Mouse (Mus musculus) E14TG2a.4 (cell line): ENCODE data around the gene Ccdc157.
"Not testable (repeated sequence)": the region's sequence is repeated elsewhere in the genome, so short reads cannot be mapped to it uniquely, and the experiment has no call there.

Experiments
- H3K27me3 ChIP-seq: 2 replicates; pipeline ENCODE4 v1.6.1; 2014; ENCODE audit warnings: low read length, control low read depth; ENCODE audit not compliant: insufficient read depth
- H3K36me3 ChIP-seq: 2 replicates; pipeline ENCODE4 v1.6.1; 2014; ENCODE audit warnings: low read length, control low read depth; ENCODE audit not compliant: insufficient read depth
- H3K4me1 ChIP-seq: replicated peaks from 2 replicates; pipeline ENCODE4 v1.6.1; 2014; ENCODE audit warnings: low read depth, low read length, control low read depth
- H3K4me3 ChIP-seq: replicated peaks from 2 replicates; pipeline ENCODE4 v1.5.1; 2014; ENCODE audit warnings: mild to moderate bottlenecking, low read length
- H3K9me3 ChIP-seq: 2 replicates; pipeline ENCODE4 v1.6.1; 2014; ENCODE audit warnings: low read length, control low read depth
- CTCF ChIP-seq: conservative IDR thresholded peaks from 2 replicates; pipeline ENCODE4 v1.5.1; 2014; ENCODE audit warnings: low read length
- NANOG ChIP-seq: IDR thresholded peaks from 2 replicates; pipeline ENCODE4 v1.6.1; 2014; ENCODE audit warnings: borderline replicate concordance, low read length, mixed read lengths
- POU5F1 ChIP-seq: IDR thresholded peaks from 2 replicates; pipeline ENCODE4 v1.6.1; 2014; ENCODE audit warnings: low read length, borderline replicate concordance

Ccdc157 gene

DNA sequence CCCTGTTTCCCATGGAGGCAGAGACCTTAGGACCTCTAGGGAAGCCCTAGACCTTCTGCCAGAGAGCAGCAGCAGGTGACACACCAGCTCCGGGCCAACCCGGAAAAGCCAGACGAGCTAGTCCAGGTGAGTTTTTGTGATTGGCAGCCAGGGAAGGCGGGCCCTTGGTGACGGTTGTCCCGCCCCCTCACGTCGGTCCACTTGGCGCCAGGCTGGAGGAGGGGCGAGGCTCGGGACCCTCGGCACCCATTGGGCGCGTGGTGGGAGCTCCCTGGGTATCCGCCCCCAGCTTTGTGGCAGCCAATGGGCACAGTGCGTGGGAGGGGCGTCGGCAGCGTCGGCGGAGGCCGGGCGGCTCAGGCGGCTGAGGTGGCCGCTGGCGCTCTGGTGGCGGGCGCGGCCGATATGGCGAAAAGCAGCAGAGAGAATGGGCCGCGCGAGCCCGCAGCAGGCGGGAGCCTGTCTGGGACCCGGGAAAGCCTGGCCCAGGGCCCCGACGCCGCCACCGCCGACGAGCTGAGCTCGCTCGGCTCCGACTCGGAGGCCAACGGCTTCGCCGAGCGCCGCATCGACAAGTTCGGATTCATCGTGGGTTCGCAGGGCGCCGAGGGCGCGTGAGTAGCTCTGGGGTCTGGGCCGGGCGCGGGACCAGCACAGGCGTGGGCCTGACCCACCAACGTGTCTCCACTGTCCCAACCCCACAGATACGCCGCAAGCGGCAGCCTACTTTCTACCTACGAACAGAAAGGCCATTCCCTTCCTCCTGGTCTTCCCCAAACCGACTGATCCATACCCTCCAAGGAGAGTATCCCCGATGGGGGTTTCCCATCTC is 26.6 kb upstream of the Ccdc157 start, which contains the start of gene Tbc1d10a:
TSS of gene Tbc1d10a (plus strand) at position 304 of the 832 bp plus-strand sequence.
- H3K4me1 ChIP-seq = peaks cover 43% of the 10 kb centered on the region
- no peaks in the 10 kb centered on the region for H3K9me3 ChIP-seq
- TF ChIP-seq POU5F1 (no peak), NANOG (no peak), CTCF (no peak)
- H3K36me3 ChIP-seq = peaks cover 62% of the 10 kb centered on the region
- peak within 1 kb of the TSS; percentile 98 for H3K4me3 ChIP-seq
- peaks cover 7% of the 10 kb centered on the region for H3K27me3 ChIP-seq

- H3K36me3 ChIP-seq = peaks cover 62% of the 10 kb centered on the region
- not testable (repeated sequence) for H3K4me3 ChIP-seq, H3K9me3 ChIP-seq, H3K27me3 ChIP-seq
- H3K4me1 ChIP-seq = peaks cover 37% of the 10 kb centered on the region
Observed at GRCm38 (mm10) chr11:4185480-4185879, 25.4 kb upstream of the Ccdc157 start.

GRCm38 (mm10) chr11:4184251-4184952 is 24.3 kb upstream of the Ccdc157 start:
- Histone ChIP-seq H3K27me3 (peaks cover 7% of the 10 kb centered on the region), H3K4me1 (peaks cover 33% of the 10 kb centered on the region)
- TF ChIP-seq CTCF = no peak

GRCm38 (mm10) chr11:4183511-4183910 is 23.4 kb upstream of the Ccdc157 start:
- H3K27me3 ChIP-seq = peaks cover 7% of the 10 kb centered on the region
- no peak for TF ChIP-seq NANOG
- TF ChIP-seq POU5F1 = no peak
- TF ChIP-seq CTCF = no peak
- no peak overlapping the region for H3K4me3 ChIP-seq
- H3K4me1 ChIP-seq = peaks cover 30% of the 10 kb centered on the region
- H3K36me3 ChIP-seq = peaks cover 66% of the 10 kb centered on the region
- no peaks in the 10 kb centered on the region for H3K9me3 ChIP-seq

More at GRCm38 (mm10) chr11:4184251-4184952, 24.3 kb upstream of the Ccdc157 start:
- Histone ChIP-seq H3K36me3 (peaks cover 66% of the 10 kb centered on the region), H3K4me3 (no peak overlapping the region), H3K9me3 (no peaks in the 10 kb centered on the region)

DNA sequence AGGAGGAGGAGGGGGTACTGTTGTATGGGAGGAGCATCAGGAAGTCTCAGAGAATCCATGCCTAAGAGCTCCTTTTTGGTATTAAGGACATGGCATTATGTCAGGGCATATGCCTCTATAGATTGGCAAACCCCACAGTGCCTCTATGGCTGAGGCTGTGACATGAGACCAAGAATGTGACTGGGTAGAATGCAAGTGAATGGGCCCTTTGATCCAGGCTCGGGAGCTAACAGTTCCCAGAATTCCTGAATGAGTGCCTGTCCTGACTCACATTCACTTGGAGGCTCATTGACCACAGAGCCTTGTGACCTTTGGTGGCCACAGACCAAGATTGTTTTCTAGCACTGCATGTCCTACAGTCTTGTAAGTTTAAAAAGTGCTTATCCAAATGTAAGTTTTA is 22.0 kb upstream of the Ccdc157 start:
- H3K36me3 ChIP-seq = peaks cover 71% of the 10 kb centered on the region
- no peaks in the 10 kb centered on the region for H3K27me3 ChIP-seq
- H3K4me1 ChIP-seq = peaks cover 16% of the 10 kb centered on the region
- TF ChIP-seq POU5F1 (no peak), NANOG (no peak), CTCF (no peak)
- H3K4me3 ChIP-seq = no peak overlapping the region
- no peaks in the 10 kb centered on the region for H3K9me3 ChIP-seq

DNA sequence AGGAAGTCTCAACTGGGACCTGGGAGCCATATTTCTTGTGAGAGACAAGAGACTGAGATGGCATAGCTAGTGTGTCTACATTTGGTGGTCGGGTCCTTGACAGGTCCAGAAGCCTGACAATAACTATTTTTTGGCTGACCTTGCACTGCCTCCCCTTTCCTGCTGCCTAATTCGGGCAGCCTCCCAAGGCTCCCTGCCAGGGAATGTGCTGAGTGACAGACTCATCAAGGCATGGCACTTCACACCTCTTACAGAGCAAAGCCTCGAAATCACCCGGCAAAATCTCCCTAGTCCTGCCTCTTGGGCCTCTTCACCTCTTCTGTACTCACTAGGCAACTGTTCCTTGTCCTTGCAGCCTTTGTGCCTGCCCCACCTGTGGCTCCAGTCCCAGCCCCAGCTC is 17.6 kb upstream of the Ccdc157 start:
- peaks cover 11% of the 10 kb centered on the region for H3K4me1 ChIP-seq
- no peak overlapping the region for H3K4me3 ChIP-seq
- TF ChIP-seq NANOG = no peak
- no peak for TF ChIP-seq CTCF
- TF ChIP-seq POU5F1 = no peak
- no peaks in the 10 kb centered on the region for H3K27me3 ChIP-seq
- peaks cover 99% of the 10 kb centered on the region for H3K36me3 ChIP-seq
- no peaks in the 10 kb centered on the region for H3K9me3 ChIP-seq

GRCm38 (mm10) chr11:4174586-4174985 is 14.5 kb upstream of the Ccdc157 start:
- TF ChIP-seq POU5F1 (no peak), NANOG (no peak), CTCF (no peak)
- Histone ChIP-seq H3K36me3 (peaks cover 100% of the 10 kb centered on the region), H3K9me3 (no peaks in the 10 kb centered on the region), H3K27me3 (no peaks in the 10 kb centered on the region), H3K4me3 (no peak overlapping the region), H3K4me1 (no peaks in the 10 kb centered on the region)

GRCm38 (mm10) chr11:4166467-4167090 is 6.5 kb upstream of the Ccdc157 start:
- no peak for TF ChIP-seq CTCF
- no peak for TF ChIP-seq POU5F1
- no peak for TF ChIP-seq NANOG
- H3K9me3 ChIP-seq = no peaks in the 10 kb centered on the region
- peaks cover 33% of the 10 kb centered on the region for H3K4me1 ChIP-seq
- H3K4me3 ChIP-seq = no peak overlapping the region
- H3K27me3 ChIP-seq = no peaks in the 10 kb centered on the region
- H3K36me3 ChIP-seq = peaks cover 100% of the 10 kb centered on the region
